Mouse (Mus musculus) cerebellum, adult (tissue): Measurements from ENCODE around the gene Ube2a.

ENCODE experiments used
- ATAC-seq: cut with Nextera tagmentation; 2 replicates; pipeline ENCODE4 v1.9.2; 2017; ENCODE audit warnings: mild to moderate bottlenecking, moderate library complexity, mixed read lengths; ENCODE audit not compliant: insufficient number of reproducible peaks, low FRiP score, low TSS enrichment

Gene Ube2a

DNA sequence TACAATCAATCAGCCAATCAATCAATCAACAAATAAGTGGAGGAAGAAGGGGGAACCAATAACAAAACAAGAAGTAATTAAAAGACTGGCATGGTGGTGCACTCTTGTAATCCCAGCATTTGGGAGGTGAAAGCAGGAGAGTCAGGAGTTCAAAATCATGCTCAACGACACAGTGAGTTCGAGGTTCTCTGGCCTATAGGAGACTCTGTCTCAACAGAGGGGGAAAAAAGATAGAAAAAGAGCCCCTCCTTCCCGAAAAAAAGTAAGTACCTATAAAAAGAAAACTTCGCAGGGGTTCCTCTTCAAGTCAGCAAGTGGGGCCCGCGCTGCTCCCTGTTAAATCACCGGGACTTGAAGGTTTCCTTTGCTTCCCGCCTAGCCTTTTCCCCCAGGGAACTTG lies at the start of gene Ube2a, which contains the start of gene C330007P06Rik:
Gene Ube2a (plus strand): TSS at position 136 of the 400 bp plus-strand sequence.
Gene C330007P06Rik (minus strand): TSS at position 347 of the 400 bp plus-strand sequence.
- 0 out of 2 replicates have a peak, but pooled peaks have one; percentile 20 for ATAC-seq

DNA sequence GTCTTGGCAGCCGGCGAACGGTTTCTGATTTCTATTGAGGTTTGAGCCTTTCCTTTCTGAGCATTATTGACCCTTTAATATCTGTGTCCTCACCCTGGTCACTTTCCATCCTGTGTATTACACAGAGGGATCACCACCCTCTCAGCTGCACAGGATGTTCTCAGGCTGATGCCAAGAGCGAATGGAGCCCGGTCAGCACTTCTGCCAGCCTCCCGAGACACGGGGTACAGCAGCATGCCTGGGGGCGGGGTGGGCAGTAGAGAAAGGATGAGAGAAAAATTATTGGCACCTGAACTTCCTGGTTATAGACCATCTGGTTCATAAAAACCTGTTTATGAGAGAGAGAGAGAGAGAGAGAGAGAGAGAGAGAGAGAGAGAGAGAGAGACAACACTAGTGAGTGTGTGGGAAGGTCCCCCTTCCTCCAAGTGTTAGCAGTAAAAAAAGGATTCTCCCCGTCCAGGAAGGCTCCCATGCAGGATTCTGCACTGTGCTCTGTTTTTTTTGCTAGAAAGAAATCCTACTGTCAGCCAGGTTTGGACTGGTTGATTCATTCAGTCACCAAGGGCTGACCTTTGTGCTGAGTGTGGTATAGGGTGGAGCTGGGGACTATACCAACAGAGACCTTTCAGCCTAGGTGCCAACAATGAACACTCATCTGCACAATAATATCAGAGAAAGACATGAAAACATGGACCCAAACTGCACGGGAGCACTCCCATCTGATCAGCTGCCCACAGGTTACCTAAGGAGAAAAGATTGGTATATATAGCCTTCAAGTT lies 49.6 kb upstream of the Ube2a start:
- ATAC-seq, result no peak

DNA sequence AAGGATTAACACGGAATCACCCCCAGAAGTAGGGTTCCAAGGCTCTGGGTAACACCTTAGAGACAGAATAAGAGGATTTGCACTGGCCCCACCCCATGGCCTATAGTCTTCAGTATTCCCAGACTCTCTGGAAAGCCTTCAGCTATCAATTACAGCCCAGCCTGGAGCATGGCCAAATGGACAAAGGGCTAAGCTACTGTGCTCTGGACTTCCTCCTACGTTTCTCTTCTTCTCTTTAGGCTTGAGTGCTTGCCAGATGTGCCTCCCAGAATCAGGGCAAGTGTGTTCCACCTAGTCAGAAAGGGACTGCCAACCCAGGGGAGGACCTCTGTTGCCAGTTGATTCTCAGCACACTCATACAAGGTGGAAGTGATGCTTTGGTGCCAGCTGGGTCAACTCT lies 48.7 kb upstream of the Ube2a start:
- ATAC-seq, result no peak

DNA sequence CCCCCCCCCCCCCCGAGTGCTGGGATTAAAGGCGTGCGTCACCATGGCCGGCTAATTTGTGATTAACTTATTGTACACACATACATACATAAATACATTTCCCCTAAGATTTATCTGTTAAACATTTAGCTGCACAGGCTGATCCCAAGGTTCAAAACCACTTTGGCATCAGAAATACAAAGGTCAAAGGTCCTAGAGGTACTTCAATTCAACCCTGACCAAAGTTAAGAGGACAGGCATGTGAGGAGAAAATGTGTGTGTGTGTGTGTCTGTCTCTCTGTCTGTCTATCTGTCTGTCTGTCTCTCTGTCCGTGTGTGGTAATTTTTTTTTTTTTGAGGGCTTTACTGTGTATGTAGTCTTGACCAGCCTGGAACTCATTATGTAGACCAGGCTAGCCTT lies 46.8 kb upstream of the Ube2a start:
- ATAC-seq, result no peak

DNA sequence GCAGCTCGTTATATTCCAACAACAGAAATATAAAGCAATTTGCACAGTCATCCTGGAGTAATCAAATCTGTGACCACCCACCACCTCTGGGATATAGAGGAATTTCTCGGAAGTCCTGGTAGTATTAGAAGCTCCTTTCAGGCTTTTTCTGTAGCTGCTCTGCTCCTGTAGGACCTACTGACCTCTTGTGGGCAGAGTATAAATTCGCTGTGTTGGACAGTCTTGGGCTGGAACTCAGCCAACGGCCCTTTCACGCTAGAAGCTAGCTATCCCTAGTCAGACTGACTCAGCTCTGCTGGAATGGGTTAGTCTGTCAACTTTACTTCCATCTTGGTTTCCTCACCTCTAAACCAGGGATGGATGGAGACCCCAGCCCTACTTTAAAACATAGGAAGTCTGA lies 43.4 kb upstream of the Ube2a start:
- ATAC-seq, result no peak

DNA sequence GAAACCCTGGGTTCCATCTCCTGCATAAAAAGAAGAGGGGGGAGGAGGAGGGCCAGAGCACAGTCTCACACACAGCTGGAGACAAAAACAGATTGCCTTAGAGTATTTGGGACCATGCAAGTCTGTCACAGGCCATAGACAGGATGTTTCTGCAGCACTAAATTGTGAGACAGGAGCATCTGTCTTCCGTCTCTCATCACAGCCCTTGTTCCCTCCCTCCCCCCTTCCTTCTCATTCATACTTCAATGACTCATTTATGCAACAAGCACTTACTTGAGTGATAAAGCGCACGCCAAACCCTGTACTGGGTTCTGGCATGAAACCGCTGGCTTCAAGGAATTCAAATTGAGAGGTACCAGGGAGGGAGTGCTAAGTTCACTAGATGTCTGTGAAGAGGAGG lies 42.1 kb upstream of the Ube2a start:
- no peak for ATAC-seq

DNA sequence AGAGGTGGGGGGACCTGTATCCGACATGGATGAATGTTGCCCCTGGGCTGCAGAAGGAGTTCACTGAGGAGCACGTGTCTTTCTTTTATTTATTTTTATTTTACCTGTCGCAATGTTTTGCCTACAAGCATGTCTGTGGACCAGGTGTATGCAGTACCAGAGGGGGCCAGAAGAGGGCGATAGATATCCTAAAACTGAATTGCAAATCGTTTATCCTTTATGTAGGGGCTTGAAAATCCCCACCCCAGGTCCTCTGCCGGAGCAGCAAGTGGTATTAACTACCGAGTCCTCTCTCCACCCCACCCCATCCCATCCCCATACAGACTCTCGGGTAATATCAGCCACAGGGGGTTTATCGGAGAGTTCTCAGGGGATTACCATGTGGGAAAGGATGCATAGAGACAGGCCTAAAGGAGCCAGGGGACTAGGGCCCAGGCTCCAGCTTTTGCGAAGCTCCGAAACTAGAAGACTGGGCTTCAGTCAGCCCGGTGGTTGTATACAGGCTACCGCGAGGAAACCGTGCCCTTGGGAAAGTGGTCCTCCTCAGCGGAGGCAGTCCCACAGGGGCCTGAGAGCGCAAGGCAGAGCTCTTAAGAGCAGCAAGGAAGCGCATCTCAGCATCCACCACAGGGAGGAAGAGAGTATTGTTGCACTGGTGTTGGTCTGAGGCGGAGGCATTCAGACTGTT lies 40.2 kb upstream of the Ube2a start:
- ATAC-seq, result no peak

DNA sequence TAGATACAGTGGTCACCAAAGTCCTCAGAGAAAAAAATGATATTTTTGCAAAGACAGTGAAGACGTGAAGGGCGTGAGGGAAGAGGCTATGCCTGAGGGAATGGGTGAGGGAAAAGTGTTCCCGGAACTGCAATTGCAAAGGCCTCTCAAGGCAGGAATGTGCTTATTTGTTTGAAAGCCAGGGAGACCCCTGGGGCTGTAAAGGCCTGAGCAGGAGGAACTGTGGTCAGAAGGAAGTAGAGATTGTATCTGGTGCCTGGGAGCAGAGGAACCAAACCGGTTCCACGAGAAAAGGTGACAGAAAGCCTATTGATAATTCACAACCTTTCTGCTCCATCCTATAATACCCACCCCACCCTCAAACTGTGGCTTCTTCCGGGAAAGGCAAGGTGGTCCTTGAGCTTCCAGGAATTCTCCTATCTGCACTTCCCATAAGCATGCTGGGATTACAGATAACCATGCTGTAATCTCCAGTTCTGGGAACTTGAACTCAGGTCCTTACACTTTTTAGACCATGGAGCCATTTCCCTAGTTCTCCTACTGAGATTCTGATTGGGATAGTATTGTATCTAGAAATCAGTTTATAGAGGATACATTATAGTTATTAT lies 36.5 kb upstream of the Ube2a start:
- no peak for ATAC-seq

DNA sequence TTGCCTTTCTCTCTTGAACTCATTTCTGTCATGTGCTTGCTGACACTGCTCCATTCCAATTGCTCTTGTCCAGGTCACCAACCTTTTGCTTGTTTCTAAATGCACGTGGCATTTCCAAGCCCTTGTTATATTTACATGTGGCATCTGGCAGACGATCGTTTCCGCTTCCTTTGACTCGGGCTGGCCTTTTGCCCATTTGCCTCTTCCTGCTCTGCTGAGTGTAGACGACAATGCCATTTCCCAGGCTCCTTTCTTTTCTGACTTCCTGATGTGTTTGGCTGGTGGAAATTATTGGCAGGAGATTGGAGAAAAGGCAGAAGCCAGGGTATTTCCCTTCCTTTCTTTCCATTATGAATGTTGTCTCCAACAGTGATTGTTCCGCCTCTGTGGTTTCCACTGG lies 34.3 kb upstream of the Ube2a start:
- no peak for ATAC-seq

DNA sequence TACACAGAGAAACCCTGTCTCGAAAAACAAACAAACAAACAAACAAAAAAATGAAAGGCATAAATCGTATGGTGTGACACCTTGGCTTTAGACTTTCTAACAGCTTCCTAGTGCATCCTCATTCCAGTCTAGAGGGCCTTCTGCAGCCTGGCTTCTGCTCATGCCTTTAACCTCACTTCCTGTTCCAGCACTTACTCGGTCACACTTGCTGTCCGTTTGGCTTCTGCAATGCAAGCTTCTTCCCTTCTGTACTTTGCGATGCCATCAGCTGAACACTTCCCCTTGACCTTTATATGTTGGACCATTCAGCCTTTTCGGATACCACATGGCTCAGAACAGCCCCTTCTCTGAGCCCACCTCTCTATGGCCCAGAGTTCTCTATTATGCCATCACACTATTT lies 32.0 kb upstream of the Ube2a start:
- no peak for ATAC-seq

DNA sequence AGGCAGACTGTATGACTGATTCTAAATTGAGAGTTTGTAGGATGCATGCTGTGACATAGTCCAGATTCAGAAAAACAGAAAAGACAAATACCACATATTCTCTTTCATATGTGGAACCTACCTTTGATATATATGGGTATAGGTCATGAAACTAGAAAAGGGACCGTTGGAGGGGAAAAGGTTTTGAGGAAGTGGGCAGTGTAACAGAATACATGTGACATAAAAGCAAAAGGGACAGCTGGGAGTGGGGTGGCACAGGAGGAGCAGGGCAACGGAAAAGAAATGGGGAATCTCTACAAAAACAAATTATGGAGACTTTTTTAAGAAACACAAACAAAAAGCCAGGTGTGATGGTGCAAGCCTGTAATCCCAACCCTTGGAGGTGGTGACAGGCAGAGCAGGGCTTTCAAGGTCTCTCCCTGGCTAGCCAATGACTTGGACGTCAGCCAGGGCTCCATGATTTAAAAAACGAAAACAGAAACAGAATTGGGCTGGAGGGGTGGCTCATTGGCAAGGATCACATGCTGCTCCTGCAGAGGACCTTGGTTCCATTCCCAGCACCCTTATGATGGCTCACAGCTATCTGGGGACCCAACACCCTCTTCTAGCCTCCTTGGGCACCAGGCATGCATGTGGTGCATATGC lies 30.2 kb upstream of the Ube2a start:
- no peak for ATAC-seq

DNA sequence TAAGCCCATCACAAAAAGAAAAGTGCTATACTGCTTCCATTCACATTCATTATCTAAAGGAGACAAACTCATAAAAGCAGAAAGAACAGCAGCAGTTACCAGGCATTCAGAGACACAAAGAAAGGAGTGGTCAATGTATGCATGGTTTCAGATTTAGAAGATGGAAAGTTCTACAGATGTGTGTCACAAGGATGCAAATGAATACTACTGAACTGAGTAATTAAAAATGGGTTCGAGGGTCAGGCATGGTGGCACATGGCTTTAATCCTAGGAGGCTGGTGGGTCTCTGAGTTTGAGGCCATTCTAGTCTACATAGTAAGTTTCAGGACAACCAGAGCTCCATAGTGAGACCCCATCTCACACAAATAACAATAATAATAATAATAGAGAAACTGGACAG lies 26.5 kb upstream of the Ube2a start:
- no peak for ATAC-seq

DNA sequence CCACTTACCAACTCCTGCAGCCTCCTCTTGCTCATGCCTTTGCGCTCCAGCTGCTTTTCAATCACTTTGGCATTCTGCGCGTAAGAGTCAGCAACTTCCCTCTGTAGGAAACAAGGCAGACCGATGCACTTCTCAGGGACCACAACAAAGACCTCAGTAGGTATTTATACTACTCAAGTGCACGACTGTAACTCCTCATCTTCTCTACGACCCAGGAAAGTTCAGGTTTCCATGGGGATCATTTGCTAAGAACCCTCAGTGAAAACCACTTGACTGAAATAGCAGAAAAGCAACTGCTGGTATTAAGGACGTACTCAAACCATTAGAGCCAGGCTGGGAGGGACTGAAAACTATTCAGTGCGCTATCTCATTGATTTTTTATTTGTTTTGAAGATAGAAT lies 21.1 kb upstream of the Ube2a start:
- no peak for ATAC-seq

DNA sequence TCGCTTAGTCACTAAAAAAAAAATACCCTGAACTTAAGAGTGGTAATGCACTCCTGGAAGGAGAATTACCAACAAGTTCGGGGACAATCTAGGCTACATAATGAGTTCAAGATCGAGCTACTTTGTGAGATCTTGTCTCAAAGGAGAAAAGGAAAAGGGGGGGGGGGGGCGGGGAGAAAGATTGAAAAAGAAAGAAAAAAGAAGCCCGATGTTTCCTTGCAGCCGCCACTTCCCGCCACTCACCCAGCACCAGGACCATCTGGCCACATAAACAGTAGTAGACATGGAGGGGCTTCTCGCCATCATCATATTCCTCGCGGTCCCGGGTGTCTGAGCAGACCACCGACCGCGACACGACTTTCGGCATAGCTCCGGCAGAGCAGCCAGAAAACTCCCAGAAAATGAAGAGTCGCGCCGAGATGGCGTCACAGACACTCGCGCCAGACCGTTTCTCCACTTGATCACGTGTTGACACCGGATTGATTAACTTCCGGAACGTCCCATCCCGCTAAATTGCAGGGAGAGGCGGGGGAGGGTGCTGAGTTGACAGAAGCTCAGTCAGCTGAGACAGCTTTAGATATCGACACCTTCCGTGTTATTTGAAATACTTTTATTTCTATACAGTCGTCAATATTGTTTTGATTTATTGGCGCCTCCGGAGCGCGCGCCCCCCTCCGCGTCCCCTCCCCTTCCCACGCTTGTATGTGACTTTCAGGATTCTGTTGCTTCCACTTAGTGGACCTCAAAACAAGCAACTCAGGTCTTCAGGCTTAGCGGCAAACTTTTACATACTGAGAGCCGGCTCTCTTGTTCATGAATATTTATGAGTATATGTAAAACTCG lies 9.7 kb upstream of the Ube2a start:
- peak; percentile 70; the same call in 1 of the 2 replicates for ATAC-seq

DNA sequence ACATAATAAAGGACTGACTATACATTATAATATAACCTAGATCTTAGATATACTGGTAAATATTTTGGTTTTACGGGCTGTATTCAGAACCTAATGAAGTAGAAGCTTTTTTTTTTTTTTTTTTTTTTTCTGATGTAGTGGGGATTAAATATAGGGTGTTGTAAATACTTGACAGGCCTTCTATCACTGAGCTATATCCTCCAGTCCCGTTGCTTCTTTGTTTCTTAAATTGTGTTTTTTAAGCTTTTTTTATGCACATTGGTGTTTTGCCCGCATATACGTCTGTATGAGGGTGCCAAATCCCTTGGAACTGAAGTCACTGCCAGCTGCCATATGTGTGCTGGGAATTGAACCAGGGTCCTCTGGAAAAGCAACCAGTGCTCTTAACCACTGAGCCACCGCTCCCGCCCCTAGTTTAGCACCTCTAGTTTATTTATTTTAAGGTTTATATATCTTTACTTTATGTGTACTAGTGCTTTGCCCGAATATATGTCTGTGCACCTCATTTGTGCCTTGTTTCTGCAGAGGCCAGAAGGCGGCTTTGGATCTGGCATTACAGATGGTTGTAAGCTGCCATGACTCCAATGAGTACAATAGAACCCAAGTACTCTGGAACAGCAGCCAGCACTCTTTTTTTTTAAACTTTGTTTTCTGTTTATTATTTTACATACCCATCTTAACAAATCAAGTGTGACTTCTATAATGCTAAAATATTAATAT lies 8.9 kb upstream of the Ube2a start:
- ATAC-seq, result no peak

DNA sequence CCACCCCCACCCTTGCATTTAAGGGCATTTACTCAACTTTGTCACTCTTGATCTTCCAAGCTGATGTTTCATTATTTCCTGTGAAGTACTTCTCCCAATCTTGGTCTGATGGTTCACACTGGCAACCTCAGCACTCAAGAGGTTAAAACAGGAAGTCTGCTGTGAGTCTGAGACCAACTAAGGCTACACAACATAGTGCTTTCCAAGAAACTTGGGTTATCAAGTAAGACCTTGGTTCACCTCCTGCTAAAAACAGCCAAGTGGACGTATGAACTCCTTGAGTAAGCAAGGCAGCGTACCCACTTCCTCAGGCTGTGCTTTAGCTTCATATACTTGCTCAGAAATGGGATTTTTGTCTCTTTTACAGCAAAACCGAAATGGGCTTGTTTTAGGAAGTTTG lies 3.3 kb upstream of the Ube2a start:
- no peak for ATAC-seq

DNA sequence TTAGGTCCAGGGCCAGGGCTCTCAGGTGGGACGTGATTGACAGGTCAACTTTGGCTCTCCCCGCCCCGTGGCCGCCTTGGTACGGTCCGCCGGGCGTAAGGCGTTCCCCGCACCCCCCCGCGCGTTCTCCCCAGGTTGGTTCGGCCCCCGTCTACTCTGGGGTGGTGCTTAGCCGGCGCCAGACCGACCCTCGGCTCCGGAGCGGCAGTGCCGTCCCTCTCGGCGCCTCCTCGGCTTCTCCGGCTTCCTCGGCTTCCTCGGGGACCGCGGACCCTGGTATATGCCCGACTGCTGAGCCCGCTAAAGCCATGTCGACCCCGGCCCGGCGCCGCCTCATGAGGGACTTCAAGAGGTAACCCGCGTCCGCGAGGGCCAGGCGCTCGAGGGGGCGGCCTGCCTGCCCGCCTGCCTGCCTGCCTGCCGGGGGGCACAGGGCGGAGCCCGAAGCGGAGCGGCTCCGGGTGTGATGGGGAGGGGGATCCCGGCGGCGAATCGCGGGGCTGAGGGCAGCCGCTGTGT lies 537 bp downstream of the Ube2a start:
- peak; percentile 92 for ATAC-seq

DNA sequence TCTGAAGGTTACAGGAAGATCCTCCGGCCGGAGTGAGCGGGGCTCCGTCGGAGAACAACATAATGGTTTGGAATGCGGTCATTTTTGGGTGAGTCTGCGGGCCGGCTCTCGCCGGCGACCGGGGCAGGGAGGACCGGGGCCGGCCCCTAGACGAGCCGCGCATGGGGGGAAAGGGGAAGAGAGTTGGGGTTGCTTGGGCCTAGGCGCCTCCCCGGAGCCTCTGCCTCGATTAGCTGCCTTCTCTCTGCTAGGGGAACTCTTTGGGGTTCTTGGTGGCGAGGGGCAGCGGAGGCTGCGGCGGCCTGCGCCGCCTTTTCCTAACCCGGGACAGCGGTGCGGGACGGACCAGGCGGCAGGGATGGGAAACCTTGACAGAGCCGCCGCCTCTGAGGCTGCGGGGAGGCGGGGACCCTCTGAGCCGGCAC lies 1.0 kb downstream of the Ube2a start:
- ATAC-seq, result peak; percentile 40; the same call in 1 of the 2 replicates

DNA sequence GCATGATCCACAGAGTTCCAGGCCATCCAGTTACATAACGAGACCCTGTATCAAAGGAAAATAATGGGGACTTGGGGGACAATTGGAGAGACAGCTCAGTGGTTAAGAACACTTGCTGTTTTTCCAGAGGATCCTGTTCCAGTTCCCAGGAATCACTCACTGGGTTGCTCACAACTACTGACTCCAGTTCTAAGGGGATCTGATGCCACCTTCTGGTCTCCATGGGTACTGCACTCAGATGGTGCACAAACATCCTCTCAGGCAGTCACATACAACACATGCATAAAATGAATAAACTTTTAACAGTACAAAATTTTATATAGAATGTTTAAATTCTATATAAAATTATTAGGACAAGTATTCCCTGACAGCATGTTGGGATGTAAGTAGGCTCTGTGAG lies 11.0 kb downstream of the Ube2a start:
- ATAC-seq, result no peak
